Mouse (Mus musculus): Measurements from ENCODE around the gene Ddx41.

DNA sequence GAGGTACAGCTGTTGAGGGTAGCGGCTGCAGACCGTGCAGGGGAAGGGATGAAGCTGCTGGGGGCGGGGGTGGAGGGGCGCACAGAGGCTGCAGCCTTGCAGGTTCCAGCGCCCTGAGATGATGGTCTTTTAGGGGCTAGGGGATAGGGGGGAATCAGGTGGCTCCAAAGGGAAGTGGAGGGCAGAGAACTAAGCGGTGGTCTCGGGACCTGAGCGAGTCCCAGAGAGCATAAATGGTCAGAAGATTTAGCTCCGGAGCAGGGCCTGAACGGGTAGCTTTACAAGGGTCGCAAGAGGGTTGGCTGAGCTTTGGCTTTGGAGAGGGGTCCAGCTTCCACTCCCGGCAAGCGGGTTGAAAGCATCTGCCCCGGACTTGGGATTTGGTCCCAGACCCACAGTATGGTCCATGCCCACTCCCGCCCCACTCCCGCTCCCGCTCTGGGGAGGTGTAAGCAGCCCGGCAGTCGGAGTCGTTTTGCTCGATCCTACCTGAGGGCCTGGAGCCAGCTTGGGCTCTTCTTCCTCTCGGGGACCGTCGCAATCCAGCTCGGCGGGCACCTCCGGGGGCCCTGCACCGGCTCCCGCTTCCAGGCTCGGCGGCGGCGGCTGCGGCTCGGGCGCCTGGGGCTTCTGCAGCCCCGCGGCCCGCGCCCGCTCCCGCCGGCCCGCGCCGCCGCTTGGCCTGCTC is 34.0 kb upstream of the Ddx41 start:
- TF ChIP-seq CTCF (IDR thresholded peaks at IDR 0.05; ENCODE audit: borderline replicate concordance, extremely low read depth, insufficient read depth, insufficient read length) (no peak), POLR2A (IDR thresholded peaks at IDR 0.05; ENCODE audit: borderline replicate concordance, extremely low read depth, insufficient read depth, insufficient read length, poor library complexity, severe bottlenecking) (no peak)

Data from brain, embryonic 14.5 days (tissue).